Mouse (Mus musculus) hindbrain, embryonic 14.5 days (tissue): ENCODE results near the gene Arhgef17. TPM values are rescaled to one million over a fixed set of nuclear protein-coding genes. Genes with fewer than 3 reads are reported as not detected.

Source experiments
- ATAC-seq: fragments of 200-750 bp; cut with Nextera tagmentation; 2 replicates; pipeline ENCODE4 v1.8.0; 2017; ENCODE audit warnings: moderate number of reproducible peaks, mild to moderate bottlenecking, moderate TSS enrichment, moderate library complexity; ENCODE audit not compliant: low FRiP score
- DNase-seq: peaks from one replicate; pipeline ENCODE4 v3.0.0-alpha.2; 2015; ENCODE audit warnings: low spot score
- H3K27ac ChIP-seq: fragments of 300-500 bp; sonication (generic); 2 replicates; pipeline ENCODE4 v1.5.1; 2014; ENCODE audit warnings: mild to moderate bottlenecking, moderate library complexity
- H3K27me3 ChIP-seq: fragments of 300-500 bp; sonication (generic); 2 replicates; pipeline ENCODE4 v1.6.1; 2014; ENCODE audit warnings: mild to moderate bottlenecking, low read length, mixed read lengths; ENCODE audit not compliant: control insufficient read depth, insufficient read depth
- H3K36me3 ChIP-seq: fragments of 300-500 bp; sonication (generic); replicated peaks from 2 replicates; pipeline ENCODE4 v1.6.1; 2014; ENCODE audit not compliant: control insufficient read depth, insufficient read depth
- H3K4me1 ChIP-seq: fragments of 300-500 bp; sonication (generic); replicated peaks from 2 replicates; pipeline ENCODE4 v1.6.1; 2014; ENCODE audit warnings: antibody characterized with exemption, low read length, mixed read lengths; ENCODE audit not compliant: control insufficient read depth, insufficient read depth
- H3K4me2 ChIP-seq: fragments of 300-500 bp; sonication (generic); replicated peaks from 2 replicates; pipeline ENCODE4 v1.6.1; 2014; ENCODE audit warnings: mild to moderate bottlenecking, moderate library complexity
- H3K4me3 ChIP-seq: fragments of 300-500 bp; sonication (generic); replicated peaks from 2 replicates; pipeline ENCODE4 v1.5.1; 2014; ENCODE audit warnings: mild to moderate bottlenecking, low read length
- H3K9ac ChIP-seq: fragments of 300-500 bp; sonication (generic); 2 replicates; pipeline ENCODE4 v1.6.1; 2014
- H3K9me3 ChIP-seq: fragments of 300-500 bp; sonication (generic); 2 replicates; pipeline ENCODE4 v1.6.1; 2016; ENCODE audit warnings: low read length; ENCODE audit not compliant: control insufficient read depth
- WGBS: fragments of 180-500 bp; shearing (Covaris S2); extraction: QIAGEN DNeasy Blood & Tissue Kit; methylation state at CpG from one replicate; pipeline ENCODE4 v1.1.7; 2014; 5-methylcytosine and 5-hydroxymethylcytosine counted together
- polyA plus RNA-seq: library from polyadenylated mRNA; unstranded; fragments of >200 nt; fragmentation: Nextera tagmentation; extraction: Ambion mirVana; gene quantifications from 2 replicates; pipeline ENCODE4 v1.2.1, GENCODE M21; 2014

Arhgef17 gene
- polyA plus RNA-seq, 1 experiment from 2014 or later: 15.5 TPM

DNA sequence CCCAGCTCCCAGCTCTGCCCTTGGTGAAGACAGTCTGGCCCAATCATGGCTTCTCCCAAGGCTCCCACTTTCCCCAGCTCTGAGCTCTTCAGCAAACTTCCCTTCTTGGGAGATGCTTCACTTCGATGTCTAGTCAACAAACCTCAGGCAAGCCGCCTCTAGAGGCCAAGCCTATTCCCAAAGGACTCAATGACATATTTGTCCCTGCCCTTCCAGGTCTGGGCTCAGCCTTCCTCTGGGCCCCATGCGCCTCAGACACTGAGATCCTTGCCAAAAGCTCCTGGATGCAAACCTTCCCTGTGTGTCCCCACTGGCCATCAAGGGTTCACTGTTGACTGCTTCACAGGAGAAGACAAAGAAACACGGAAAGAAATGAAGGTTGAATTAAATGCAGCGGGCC, 10.6 kb downstream of the Arhgef17 start:
- no peak for DNase-seq
- WGBS: 88% methylated on average over 5 of the region's 5 CpGs
- Histone ChIP-seq H3K27ac (no peak overlapping the region), H3K4me1 (peaks cover 16% of the 10 kb centered on the region), H3K9me3 (no peaks in the 10 kb centered on the region), H3K4me3 (no peak overlapping the region), H3K4me2 (no peak overlapping the region), H3K9ac (no peak overlapping the region), H3K27me3 (no peaks in the 10 kb centered on the region), H3K36me3 (no peaks in the 10 kb centered on the region)
- no peak for ATAC-seq

- no peak for ATAC-seq
- Histone ChIP-seq H3K4me3 (no peak overlapping the region), H3K4me1 (peaks cover 13% of the 10 kb centered on the region), H3K9me3 (no peaks in the 10 kb centered on the region), H3K9ac (no peak overlapping the region), H3K27me3 (no peaks in the 10 kb centered on the region), H3K36me3 (no peaks in the 10 kb centered on the region), H3K4me2 (no peak overlapping the region), H3K27ac (no peak overlapping the region)
- WGBS: 12% methylated on average over 2 of the region's 2 CpGs
- no peak for DNase-seq
Observed at GRCm38 (mm10) chr7:100919809-100920107, 12.1 kb downstream of the Arhgef17 start.

- DNase-seq (no peak), ATAC-seq (no peak)
- Histone ChIP-seq H3K4me2 (no peak overlapping the region), H3K27me3 (no peaks in the 10 kb centered on the region), H3K36me3 (no peaks in the 10 kb centered on the region), H3K27ac (no peak overlapping the region), H3K9me3 (no peaks in the 10 kb centered on the region), H3K4me3 (no peak overlapping the region), H3K4me1 (peaks cover 13% of the 10 kb centered on the region), H3K9ac (no peak overlapping the region)
- 50% methylated on average over 7 of the region's 7 CpGs for WGBS
Observed at GRCm38 (mm10) chr7:100919006-100919808, 12.7 kb downstream of the Arhgef17 start.

DNA sequence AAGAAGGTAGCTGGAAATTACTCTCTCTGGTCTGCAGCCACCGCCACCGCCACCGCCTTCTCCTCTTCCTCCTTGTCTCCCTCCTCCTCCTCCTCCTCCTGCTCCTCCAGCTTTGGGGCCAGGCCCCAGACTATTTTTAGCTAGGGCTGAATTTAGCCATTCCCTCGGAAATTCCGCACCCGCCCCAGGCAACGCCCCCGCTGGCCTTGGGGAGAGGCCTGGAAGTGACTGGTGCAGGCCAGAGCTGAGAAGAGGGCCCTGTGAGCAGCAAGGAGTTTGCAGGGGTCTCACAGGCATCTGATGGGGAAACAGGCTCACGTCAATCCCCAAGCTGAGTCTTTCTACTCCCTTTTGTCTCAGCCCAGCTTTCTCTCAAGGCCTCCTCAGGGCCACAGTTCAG, 13.7 kb downstream of the Arhgef17 start:
- H3K4me1 ChIP-seq: peaks cover 7% of the 10 kb centered on the region
- no peak overlapping the region for H3K27ac ChIP-seq
- no peak for DNase-seq
- H3K27me3 ChIP-seq: no peaks in the 10 kb centered on the region
- H3K4me3 ChIP-seq: no peak overlapping the region
- WGBS: 62% methylated on average over 9 of the region's 9 CpGs
- no peaks in the 10 kb centered on the region for H3K36me3 ChIP-seq
- no peak overlapping the region for H3K4me2 ChIP-seq
- ATAC-seq: no peak
- no peak overlapping the region for H3K9ac ChIP-seq
- no peaks in the 10 kb centered on the region for H3K9me3 ChIP-seq

- Histone ChIP-seq H3K36me3 (no peaks in the 10 kb centered on the region), H3K9me3 (no peaks in the 10 kb centered on the region), H3K4me3 (no peak overlapping the region), H3K27me3 (no peaks in the 10 kb centered on the region), H3K4me2 (no peak overlapping the region), H3K27ac (no peak overlapping the region), H3K4me1 (peaks cover 6% of the 10 kb centered on the region), H3K9ac (no peak overlapping the region)
- no peak for ATAC-seq
- no peak for DNase-seq
- 75% methylated on average over 6 of the region's 6 CpGs for WGBS
Observed at GRCm38 (mm10) chr7:100917751-100918150, 14.2 kb downstream of the Arhgef17 start.

- 88% methylated on average over 6 of the region's 6 CpGs for WGBS
- ATAC-seq (no peak), DNase-seq (no peak)
- Histone ChIP-seq H3K36me3 (no peaks in the 10 kb centered on the region), H3K9me3 (no peaks in the 10 kb centered on the region), H3K4me1 (peaks cover 10% of the 10 kb centered on the region; the same call in 1 of the 2 replicates), H3K4me3 (no peak overlapping the region), H3K4me2 (no peak overlapping the region), H3K9ac (no peak overlapping the region), H3K27ac (no peak overlapping the region), H3K27me3 (no peaks in the 10 kb centered on the region)
Observed at GRCm38 (mm10) chr7:100916526-100916925, 15.4 kb downstream of the Arhgef17 start.

DNA sequence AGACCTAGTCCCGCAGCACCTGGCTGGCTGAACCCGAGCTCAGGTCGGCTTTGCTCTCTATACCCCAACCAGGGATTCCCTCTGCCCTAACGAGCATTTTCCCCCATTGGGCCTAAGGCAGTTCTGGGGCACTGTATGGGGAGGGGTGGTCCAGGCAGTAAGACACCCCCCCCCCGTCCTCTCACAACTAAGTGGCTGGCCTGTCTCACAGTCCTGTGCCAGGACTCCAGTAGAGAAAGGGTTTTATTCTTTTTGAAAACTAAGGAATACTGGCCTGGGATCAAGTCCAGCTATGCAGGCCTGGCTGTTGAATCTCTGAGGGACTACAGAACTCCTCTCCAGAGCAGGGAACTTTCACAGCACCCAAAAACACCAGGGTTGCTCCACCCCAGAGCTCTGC, 16.7 kb downstream of the Arhgef17 start:
- H3K36me3 ChIP-seq: no peaks in the 10 kb centered on the region
- H3K27me3 ChIP-seq: no peaks in the 10 kb centered on the region
- peaks cover 17% of the 10 kb centered on the region for H3K4me1 ChIP-seq
- no peak overlapping the region for H3K9ac ChIP-seq
- no peak overlapping the region for H3K4me2 ChIP-seq
- no peak overlapping the region for H3K27ac ChIP-seq
- H3K4me3 ChIP-seq: no peak overlapping the region
- no peak for DNase-seq
- WGBS: 83% methylated on average over 5 of the region's 5 CpGs
- H3K9me3 ChIP-seq: no peaks in the 10 kb centered on the region
- ATAC-seq: no peak

DNA sequence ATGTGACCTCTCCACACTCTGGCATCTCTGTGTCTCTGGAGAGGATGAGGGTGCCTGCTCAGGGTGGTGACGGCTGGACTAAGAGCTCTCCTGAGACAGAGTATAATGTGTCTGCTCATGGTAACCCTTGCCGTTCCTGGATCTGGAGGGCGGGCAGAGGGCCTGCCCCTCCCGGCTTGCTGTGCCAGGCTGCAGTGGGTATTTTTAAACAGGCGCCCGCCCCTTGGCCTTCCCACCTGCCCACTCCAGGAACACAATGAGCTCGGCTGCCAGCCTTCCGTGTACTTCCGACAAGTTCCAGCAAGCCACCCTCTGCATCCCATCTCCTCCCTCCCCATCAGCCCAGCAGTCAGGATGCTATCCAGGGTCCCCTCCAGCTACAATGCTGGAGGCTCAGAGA, 20.1 kb downstream of the Arhgef17 start:
- H3K36me3 ChIP-seq: no peaks in the 10 kb centered on the region
- no peaks in the 10 kb centered on the region for H3K9me3 ChIP-seq
- DNase-seq (no peak), ATAC-seq (no peak)
- peaks cover 11% of the 10 kb centered on the region for H3K4me1 ChIP-seq
- no peaks in the 10 kb centered on the region for H3K27me3 ChIP-seq
- 35% methylated on average over 9 of the region's 9 CpGs for WGBS
- H3K4me2 ChIP-seq: no peak overlapping the region
- H3K9ac ChIP-seq: no peak overlapping the region
- peak overlapping the region; percentile 4; the same call in 1 of the 2 replicates for H3K27ac ChIP-seq
- H3K4me3 ChIP-seq: no peak overlapping the region

DNA sequence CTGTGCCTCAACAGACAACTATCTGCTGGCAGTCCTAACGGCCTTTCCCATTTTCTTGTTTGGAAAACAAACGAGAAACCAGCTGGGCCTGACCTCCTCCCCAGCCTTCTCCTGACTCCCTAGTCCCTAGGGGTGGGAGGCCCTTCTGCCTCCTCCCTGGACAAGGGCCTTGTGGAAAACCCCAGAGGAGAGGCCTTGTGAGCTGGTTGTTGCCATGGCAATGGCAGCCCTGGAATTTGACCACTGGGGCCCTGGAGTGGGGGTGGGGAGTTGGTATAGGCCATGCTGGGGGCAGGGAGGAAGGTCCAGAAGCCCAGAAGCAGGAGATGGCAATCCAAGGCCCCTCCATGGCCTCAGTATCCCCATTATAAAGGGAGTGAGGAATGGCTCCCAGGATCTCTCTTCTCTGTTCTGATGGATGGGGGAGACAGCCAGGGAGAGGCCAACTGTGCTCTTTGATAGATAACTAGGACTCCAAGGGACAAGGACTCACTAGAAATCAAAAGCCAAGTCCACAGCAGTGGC, 20.6 kb downstream of the Arhgef17 start:
- H3K4me1 ChIP-seq: peaks cover 11% of the 10 kb centered on the region
- H3K4me3 ChIP-seq: no peak overlapping the region
- no peak overlapping the region for H3K9ac ChIP-seq
- no peaks in the 10 kb centered on the region for H3K27me3 ChIP-seq
- WGBS: 2% methylated on average over 2 of the region's 2 CpGs
- H3K9me3 ChIP-seq: no peaks in the 10 kb centered on the region
- H3K36me3 ChIP-seq: no peaks in the 10 kb centered on the region
- H3K4me2 ChIP-seq: no peak overlapping the region
- DNase-seq (no peak), ATAC-seq (no peak)
- peak overlapping the region; percentile 4; the same call in 1 of the 2 replicates for H3K27ac ChIP-seq
